In genomic region chr7:92795749-92796148, GRCm38 (mm10) we compare ENCODE assay signal across 18 mouse cellular contexts. TPM values are rescaled to one million over a fixed set of nuclear protein-coding genes. Genes with fewer than 3 reads are reported as not detected.
DNase-seq lines count a peak whose midpoint lies in the region; ATAC-seq lines count a peak whose summit lies in the region.
"Had no signal": no experiment of that assay in that cellular context is flagged by ENCODE, and none has a peak within 500 bp of the region (broad histone marks: within the 10 kb centered on the region; RNA-seq: fewer than 3 reads in every experiment).

No protein-coding gene starts in this region.

- ATAC-seq in embryonic facial prominence, embryonic 14.5 days (ENCODE audit: low read depth): no peak
- ATAC-seq: hindbrain, postnatal 0 days had no signal

- peak; percentile 55 for DNase-seq in embryonic facial prominence, embryonic 14.5 days (ENCODE audit: low spot score)
- no peak for DNase-seq in embryonic facial prominence, embryonic 10.5 days (ENCODE audit: low spot score)
- DNase-seq in left cerebral cortex, postnatal 4 days: peak; percentile 35
- no peak for DNase-seq in left cerebral cortex, adult 8-10 months (ENCODE audit: low spot score in 2 of 2)
- DNase-seq in cerebellum, adult 9-10 months: peak; percentile 84
- DNase-seq in retina, embryonic 14.5 days (ENCODE audit: low spot score): no peak
- no peak for DNase-seq in ovary, postnatal 14 days (ENCODE audit: low spot score)
- DNase-seq in yolk sac, embryonic 10.5 days (ENCODE audit: low spot score): no peak
- DNase-seq: embryo, embryonic 11 days; kidney, adult 11 months; kidney, postnatal 36 days; layer of hippocampus, postnatal 36 days; lung, adult 2 months; lung, postnatal 36 days; right cerebral cortex, postnatal 14 days; thymus, postnatal 14 days had no signal

- no peak overlapping the region for H3K4me2 ChIP-seq in embryonic facial prominence, embryonic 14.5 days (ENCODE audit: low read depth, low read length)

- no peaks in the 10 kb centered on the region for H3K9me3 ChIP-seq in embryonic facial prominence, embryonic 14.5 days (ENCODE audit: control insufficient read depth, low read length)
- no peaks in the 10 kb centered on the region for H3K9me3 ChIP-seq in embryonic facial prominence, embryonic 10.5 days

- WGBS in embryonic facial prominence, embryonic 14.5 days: 53% methylated on average over 5 of the region's 5 CpGs
- 86% methylated on average over 5 of the region's 5 CpGs for WGBS in embryonic facial prominence, embryonic 10.5 days

- no peak overlapping the region for H3K9ac ChIP-seq in embryonic facial prominence, embryonic 14.5 days (ENCODE audit: low read depth, low read length)

- peak overlapping the region; percentile 21; the same call in 1 of the 2 replicates for H3K27ac ChIP-seq in embryonic facial prominence, embryonic 14.5 days (replicated peaks; ENCODE audit: low read depth, low read length)
- H3K27ac ChIP-seq in embryonic facial prominence, embryonic 10.5 days (replicated peaks): no peak overlapping the region
- H3K27ac ChIP-seq: hindbrain, postnatal 0 days had no signal

- no peak overlapping the region for H3K4me3 ChIP-seq in embryonic facial prominence, embryonic 14.5 days (ENCODE audit: low read depth, low read length)
- no peak overlapping the region for H3K4me3 ChIP-seq in embryonic facial prominence, embryonic 10.5 days

- no peaks in the 10 kb centered on the region for H3K36me3 ChIP-seq in embryonic facial prominence, embryonic 14.5 days (ENCODE audit: control insufficient read depth, insufficient read depth, low read length)
- no peaks in the 10 kb centered on the region for H3K36me3 ChIP-seq in embryonic facial prominence, embryonic 10.5 days (replicated peaks)

- H3K27me3 ChIP-seq in embryonic facial prominence, embryonic 14.5 days (replicated peaks; ENCODE audit: control insufficient read depth, insufficient read depth, low read length): no peaks in the 10 kb centered on the region
- no peaks in the 10 kb centered on the region for H3K27me3 ChIP-seq in embryonic facial prominence, embryonic 10.5 days (replicated peaks; ENCODE audit: low read depth, poor library complexity, severe bottlenecking)
- H3K27me3 ChIP-seq: CH12.LX had no signal

- peaks cover 8% of the 10 kb centered on the region; the same call in 1 of the 2 replicates for H3K4me1 ChIP-seq in embryonic facial prominence, embryonic 14.5 days (ENCODE audit: control insufficient read depth, insufficient read depth, low read length)
- H3K4me1 ChIP-seq in embryonic facial prominence, embryonic 10.5 days: peaks cover 5% of the 10 kb centered on the region; the same call in 1 of the 2 replicates

- intact Hi-C loops in left cerebral cortex, postnatal 4 days (cut with DNase I): no loop called here

RNA-seq across cellular contexts. Expression of gene Rab30, which starts 54.3 kb away (rescaled TPM):
- 21.3 and 25.8 TPM in 2 replicates for polyA plus RNA-seq in embryonic facial prominence, embryonic 14.5 days (2014; fragmentation: Nextera tagmentation; extraction: Ambion mirVana)
- polyA plus RNA-seq in embryonic facial prominence, embryonic 10.5 days (2016; fragmentation: Nextera tagmentation; extraction: Ambion mirVana): 9.1 and 12.3 TPM in 2 replicates
- total RNA-seq in left cerebral cortex, postnatal 4 days (2021): 10 to 100 TPM; 33.4 to 35.7 TPM
- 10 to 100 TPM; 42.1 to 51.0 (median 47.8) TPM for total RNA-seq in left cerebral cortex, adult 8-10 months (2022)

Comparison
In these comparisons a context has a peak if more than half of its experiments do, and no peak if none do; other contexts are left out.
1. DNase-seq: peak in embryonic facial prominence, embryonic 14.5 days (single experiment), left cerebral cortex, postnatal 4 days (single experiment) and cerebellum, adult 9-10 months (single experiment); none in embryonic facial prominence, embryonic 10.5 days (single experiment), left cerebral cortex, adult 8-10 months (0 of 2), retina, embryonic 14.5 days (single experiment), ovary, postnatal 14 days (single experiment) and yolk sac, embryonic 10.5 days (single experiment).